Mouse (Mus musculus) myocyte (in vitro differentiated cells): Measurements from ENCODE around the gene Fam213a. TPM values are rescaled to one million over a fixed set of nuclear protein-coding genes. Genes with fewer than 3 reads are reported as not detected.

Experiments
- H3K27me3 ChIP-seq: one replicate; pipeline ENCODE4 v1.6.1; 2011; ENCODE audit not compliant: control insufficient read depth, insufficient read depth, insufficient read length
- H3K36me3 ChIP-seq: one replicate; pipeline ENCODE4 v1.6.1; 2011; ENCODE audit not compliant: control insufficient read depth, insufficient read depth
- H3K4me2 ChIP-seq: one replicate; pipeline ENCODE4 v1.6.1; 2011; ENCODE audit warnings: low read depth, control low read depth
- H3K4me3 ChIP-seq: one replicate; pipeline ENCODE4 v1.5.1; 2011; ENCODE audit warnings: mild to moderate bottlenecking, control low read depth, moderate library complexity
- H3K79me2 ChIP-seq: one replicate; pipeline ENCODE4 v1.6.1; 2011; ENCODE audit not compliant: control insufficient read depth, insufficient read depth
- H3ac ChIP-seq: one replicate; pipeline ENCODE4 v1.6.1; 2011; ENCODE audit not compliant: control insufficient read depth, insufficient read length
- CEBPB ChIP-seq: IDR thresholded peaks from 2 replicates; pipeline ENCODE4 v1.6.1; 2011; ENCODE audit warnings: mild to moderate bottlenecking, moderate library complexity; ENCODE audit not compliant: poor library complexity, insufficient read depth, severe bottlenecking
- E2F4 ChIP-seq: IDR thresholded peaks from one replicate; pipeline ENCODE4 v1.6.1; 2011; ENCODE audit warnings: mild to moderate bottlenecking, control low read depth, moderate library complexity; ENCODE audit not compliant: insufficient read depth
- MAX ChIP-seq: IDR thresholded peaks from one replicate; pipeline ENCODE4 v1.6.1; 2011; ENCODE audit warnings: low read depth, mild to moderate bottlenecking, control low read depth
- MYOD1 ChIP-seq, 3 experiments: IDR thresholded peaks; one replicate each; pipeline ENCODE4 v1.6.1; 2011; ENCODE audit warnings: control low read depth in 2 of 3, low read depth in 2 of 3, mild to moderate bottlenecking in 2 of 3, moderate library complexity in 1 of 3; ENCODE audit not compliant: insufficient read length in 2 of 3, control insufficient read depth in 1 of 3
- MYOG ChIP-seq, 3 experiments: IDR thresholded peaks; one replicate each; pipeline ENCODE4 v1.6.1; 2011; ENCODE audit warnings: control low read depth in 2 of 3, low read depth in 2 of 3, mild to moderate bottlenecking in 2 of 3; ENCODE audit not compliant: insufficient read length in 2 of 3, control insufficient read depth in 1 of 3, insufficient read depth in 1 of 3
- POLR2A ChIP-seq: IDR thresholded peaks from one replicate; pipeline ENCODE4 v1.6.1; 2011; ENCODE audit warnings: low read depth, mild to moderate bottlenecking, control low read depth, moderate library complexity; ENCODE audit not compliant: insufficient read length
- POLR2AphosphoS2 ChIP-seq: IDR thresholded peaks from one replicate; pipeline ENCODE4 v1.6.1; 2011; ENCODE audit warnings: low read depth, control low read depth; ENCODE audit not compliant: insufficient read length
- REST ChIP-seq: IDR thresholded peaks from one replicate; pipeline ENCODE4 v1.6.1; 2011; ENCODE audit warnings: mild to moderate bottlenecking, control low read depth, moderate library complexity; ENCODE audit not compliant: insufficient read depth, insufficient read length
- SRF ChIP-seq: IDR thresholded peaks from one replicate; pipeline ENCODE4 v1.6.1; 2011; ENCODE audit warnings: low read depth; ENCODE audit not compliant: control insufficient read depth, insufficient read length
- TCF12 ChIP-seq: IDR thresholded peaks from one replicate; pipeline ENCODE4 v1.6.1; 2011; ENCODE audit warnings: mild to moderate bottlenecking, control low read depth; ENCODE audit not compliant: poor library complexity, insufficient read depth, severe bottlenecking
- TCF3 ChIP-seq: IDR thresholded peaks from one replicate; pipeline ENCODE4 v1.6.1; 2011; ENCODE audit warnings: low read depth, control low read depth; ENCODE audit not compliant: insufficient read length
- USF1 ChIP-seq: IDR thresholded peaks from one replicate; pipeline ENCODE4 v1.6.1; 2011; ENCODE audit warnings: low read depth, mild to moderate bottlenecking, control low read depth, moderate library complexity
- polyA plus RNA-seq: library from polyadenylated mRNA; unstranded; fragments of >200 nt; fragmentation: generic; extraction: Trizol; gene quantifications from one replicate; pipeline ENCODE4 v1.2.1, GENCODE M21; 2012; ENCODE audit warnings: missing spikeins

The Fam213a gene
- polyA plus RNA-seq, 1 experiment, result 1.8 TPM

DNA sequence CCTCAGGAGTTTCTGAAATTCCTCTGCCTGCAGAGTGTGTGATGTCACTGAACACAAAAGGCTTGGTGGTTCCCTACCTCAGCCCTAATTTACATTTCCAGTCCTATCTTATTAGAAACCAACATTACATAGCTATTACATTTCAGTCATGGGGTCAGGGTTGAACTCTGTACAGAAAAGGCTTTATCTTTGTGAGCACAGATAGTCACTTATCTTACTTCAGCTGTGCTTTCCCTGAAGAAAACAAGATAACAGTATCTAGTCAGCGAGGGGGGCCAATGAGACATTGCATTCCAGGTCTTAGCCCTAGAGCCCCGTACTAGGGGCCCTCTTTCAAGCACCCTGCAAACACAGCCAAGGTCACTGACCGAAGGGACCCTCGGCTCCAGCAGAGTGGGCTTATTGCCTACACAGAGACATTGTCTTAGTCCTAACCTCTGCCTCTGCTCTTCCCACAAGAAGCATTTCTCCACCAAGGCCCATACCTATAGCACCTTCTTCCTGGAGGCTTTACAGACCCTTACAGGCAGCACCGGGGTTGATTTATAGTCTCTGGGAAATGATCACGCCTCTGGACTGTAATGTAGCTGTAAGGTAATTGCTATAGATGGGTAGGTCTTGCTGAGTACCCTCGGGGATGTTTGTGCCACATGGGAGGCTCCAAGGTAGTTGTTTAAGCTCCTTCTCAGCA lies 12.2 kb upstream of the Fam213a start:
- Histone ChIP-seq H3K27me3 (no peaks in the 10 kb centered on the region), H3ac (no peak overlapping the region), H3K79me2 (no peaks in the 10 kb centered on the region), H3K36me3 (no peaks in the 10 kb centered on the region), H3K4me3 (no peak overlapping the region), H3K4me2 (no peak overlapping the region)
- no peak for TF ChIP-seq TCF3
- TF ChIP-seq POLR2AphosphoS2, result no peak
- TF ChIP-seq MAX, result no peak
- TF ChIP-seq MYOD1 (IDR thresholded peaks at IDR 0.05; ENCODE audit: control insufficient read depth in 1 of 3, insufficient read length in 2 of 3, low read depth in 2 of 3), result no peak
- no peak for TF ChIP-seq SRF
- no peak for TF ChIP-seq POLR2A

DNA sequence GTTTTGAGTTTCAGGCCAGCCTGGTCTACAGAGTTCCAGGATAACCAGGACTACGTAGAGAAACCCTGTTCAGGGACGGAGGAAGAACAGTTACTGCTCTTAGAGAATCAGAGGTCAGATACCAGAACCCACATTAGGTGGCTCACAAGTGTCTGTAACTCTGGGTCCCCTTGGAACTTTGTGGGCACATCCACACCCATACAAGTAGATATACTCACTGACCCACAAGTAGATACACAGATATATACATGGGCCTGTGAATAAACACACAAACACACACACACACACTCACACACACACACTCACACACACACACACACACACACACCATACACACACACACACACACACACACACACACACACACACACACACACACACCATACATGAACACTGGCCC lies 11.5 kb upstream of the Fam213a start:
- no peaks in the 10 kb centered on the region for H3K79me2 ChIP-seq

GRCm38 (mm10) chr14:41021246-41021645 lies 7.7 kb upstream of the Fam213a start:
- H3K79me2 ChIP-seq, result no peaks in the 10 kb centered on the region
- H3K36me3 ChIP-seq, result no peaks in the 10 kb centered on the region
- H3K4me3 ChIP-seq, result no peak overlapping the region
- TF ChIP-seq REST (no peak), MYOD1 (IDR thresholded peaks at IDR 0.05; ENCODE audit: control insufficient read depth in 1 of 3, insufficient read length in 2 of 3, low read depth in 2 of 3) (no peak), MYOG (IDR thresholded peaks at IDR 0.05; ENCODE audit: control insufficient read depth in 1 of 3, insufficient read depth in 1 of 3, insufficient read length in 2 of 3, low read depth in 2 of 3) (no peak), CEBPB (no peak), MAX (no peak), USF1 (no peak), SRF (no peak), POLR2AphosphoS2 (no peak), E2F4 (no peak), POLR2A (no peak), TCF3 (no peak), TCF12 (no peak)
- no peak overlapping the region for H3K4me2 ChIP-seq
- H3K27me3 ChIP-seq, result no peaks in the 10 kb centered on the region
- no peak overlapping the region for H3ac ChIP-seq

More for the DNA sequence above, 11.5 kb upstream of the Fam213a start:
- Histone ChIP-seq H3K4me3 (no peak overlapping the region), H3K27me3 (no peaks in the 10 kb centered on the region), H3ac (no peak overlapping the region), H3K36me3 (no peaks in the 10 kb centered on the region), H3K4me2 (no peak overlapping the region)
- TF ChIP-seq SRF, result no peak
- no peak for TF ChIP-seq USF1
- no peak for TF ChIP-seq POLR2AphosphoS2
- TF ChIP-seq MAX, result no peak
- TF ChIP-seq TCF3, result no peak
- no peak for TF ChIP-seq CEBPB
- TF ChIP-seq POLR2A, result no peak
- no peak for TF ChIP-seq REST
- TF ChIP-seq MYOD1 (IDR thresholded peaks at IDR 0.05; ENCODE audit: control insufficient read depth in 1 of 3, insufficient read length in 2 of 3, low read depth in 2 of 3), result no peak
- TF ChIP-seq E2F4, result no peak
- no peak for TF ChIP-seq MYOG (IDR thresholded peaks at IDR 0.05; ENCODE audit: control insufficient read depth in 1 of 3, insufficient read depth in 1 of 3, insufficient read length in 2 of 3, low read depth in 2 of 3)
- no peak for TF ChIP-seq TCF12

GRCm38 (mm10) chr14:41017460-41017859 lies 3.9 kb upstream of the Fam213a start:
- Histone ChIP-seq H3K36me3 (no peaks in the 10 kb centered on the region), H3K27me3 (no peaks in the 10 kb centered on the region), H3K4me2 (peak overlapping the region; percentile 48), H3ac (no peak overlapping the region), H3K79me2 (no peaks in the 10 kb centered on the region), H3K4me3 (no peak overlapping the region)
- no peak for TF ChIP-seq MAX
- no peak for TF ChIP-seq POLR2AphosphoS2
- no peak for TF ChIP-seq CEBPB
- TF ChIP-seq MYOD1 (IDR thresholded peaks at IDR 0.05; ENCODE audit: control insufficient read depth in 1 of 3, insufficient read length in 2 of 3, low read depth in 2 of 3), result no peak
- TF ChIP-seq POLR2A, result no peak
- no peak for TF ChIP-seq USF1
- no peak for TF ChIP-seq REST
- no peak for TF ChIP-seq SRF
- no peak for TF ChIP-seq TCF12
